Mouse (Mus musculus) cerebellum, adult 2 months (tissue): ENCODE data around the gene Tkt.

Source experiments
- CTCF ChIP-seq: fragments of 200-500 bp; IDR thresholded peaks from 2 replicates; pipeline ENCODE4 v1.5.1; 2011; ENCODE audit warnings: low read depth, mild to moderate bottlenecking, control low read depth, low read length, moderate library complexity, borderline replicate concordance; ENCODE audit not compliant: insufficient read depth
- POLR2A ChIP-seq: fragments of 200-500 bp; IDR thresholded peaks from 2 replicates; pipeline ENCODE4 v1.6.1; 2011; ENCODE audit warnings: low read length, control low read depth, borderline replicate concordance; ENCODE audit not compliant: insufficient read depth

DNA sequence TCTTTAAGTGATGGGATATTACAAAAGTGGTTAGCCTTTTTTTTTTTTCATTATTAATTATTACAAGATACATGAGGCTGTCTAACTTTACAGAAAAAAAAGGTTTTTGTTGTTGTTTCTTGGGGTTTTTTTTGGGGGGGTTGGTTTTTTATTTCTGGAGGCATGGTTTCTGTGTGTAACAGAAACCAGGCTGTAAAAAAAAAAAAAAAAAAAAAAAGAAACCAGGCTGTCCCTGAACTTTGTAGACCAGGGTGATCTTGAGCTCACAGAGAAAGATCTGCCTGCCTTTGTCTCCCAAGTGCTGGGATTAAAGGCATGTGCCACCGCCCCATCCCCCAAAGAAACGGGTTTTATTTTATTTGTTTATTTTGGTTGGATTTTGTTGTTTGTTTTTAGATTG is 3.8 kb downstream of the Tkt start:
- TF ChIP-seq POLR2A = no peak
- no peak for TF ChIP-seq CTCF
